Mouse (Mus musculus): Measurements from ENCODE around the gene Ppie. TPM values are rescaled to one million over a fixed set of nuclear protein-coding genes. Genes with fewer than 3 reads are reported as not detected.

The Ppie gene
- total and polyA plus RNA-seq, 2 experiments from 2014 or later, result 28.1 to 41.7 TPM

GRCm38 (mm10) chr4:123093869-123094268 is 45.9 kb downstream of the Ppie start:
- H3K27ac ChIP-seq (ENCODE audit: low read depth, low read length), result no peak overlapping the region
- H3K9ac ChIP-seq (replicated peaks; ENCODE audit: low read length, poor library complexity, severe bottlenecking), result no peak overlapping the region
- 64% methylated on average over 9 of the region's 9 CpGs for WGBS
- ATAC-seq (ENCODE audit: low FRiP score) (no peak), DNase-seq (ENCODE audit: low spot score) (no peak)
- H3K4me1 ChIP-seq (ENCODE audit: insufficient read depth, low read length), result no peaks in the 10 kb centered on the region
- H3K4me3 ChIP-seq (ENCODE audit: low read depth, low read length), result no peak overlapping the region
- no peaks in the 10 kb centered on the region for H3K9me3 ChIP-seq (ENCODE audit: low read length)
- H3K4me2 ChIP-seq (ENCODE audit: low read depth, low read length, poor library complexity, severe bottlenecking), result no peak overlapping the region
- H3K27me3 ChIP-seq (ENCODE audit: insufficient read depth, low read length), result no peaks in the 10 kb centered on the region
- H3K36me3 ChIP-seq (ENCODE audit: insufficient read depth, low read length), result no peaks in the 10 kb centered on the region
- TF ChIP-seq CTCF (IDR thresholded peaks at IDR 0.05), result no peak

- no peak for TF ChIP-seq CTCF (IDR thresholded peaks at IDR 0.05)
- no peak overlapping the region for H3K4me2 ChIP-seq (ENCODE audit: low read depth, low read length, poor library complexity, severe bottlenecking)
- no peaks in the 10 kb centered on the region for H3K9me3 ChIP-seq (ENCODE audit: low read length)
- H3K27me3 ChIP-seq (ENCODE audit: insufficient read depth, low read length), result no peaks in the 10 kb centered on the region
- ATAC-seq (ENCODE audit: low FRiP score) (no peak), DNase-seq (ENCODE audit: low spot score) (no peak)
- no peak overlapping the region for H3K4me3 ChIP-seq (ENCODE audit: low read depth, low read length)
- no peaks in the 10 kb centered on the region for H3K4me1 ChIP-seq (ENCODE audit: insufficient read depth, low read length)
- no peaks in the 10 kb centered on the region for H3K36me3 ChIP-seq (ENCODE audit: insufficient read depth, low read length)
- WGBS, result 67% methylated on average over 17 of the region's 17 CpGs
- H3K9ac ChIP-seq (replicated peaks; ENCODE audit: low read length, poor library complexity, severe bottlenecking), result no peak overlapping the region
- no peak overlapping the region for H3K27ac ChIP-seq (ENCODE audit: low read depth, low read length)
These were observed 46.5 kb downstream of the Ppie start for GRCm38 (mm10) chr4:123093064-123093776.

- TF ChIP-seq CTCF (IDR thresholded peaks at IDR 0.05), result no peak
- DNase-seq (ENCODE audit: low spot score) (no peak), ATAC-seq (ENCODE audit: low FRiP score) (no peak)
- Histone ChIP-seq H3K4me2 (ENCODE audit: low read depth, low read length, poor library complexity, severe bottlenecking) (no peak overlapping the region), H3K27me3 (ENCODE audit: insufficient read depth, low read length) (no peaks in the 10 kb centered on the region), H3K9ac (replicated peaks; ENCODE audit: low read length, poor library complexity, severe bottlenecking) (no peak overlapping the region), H3K9me3 (ENCODE audit: low read length) (no peaks in the 10 kb centered on the region), H3K27ac (ENCODE audit: low read depth, low read length) (no peak overlapping the region), H3K4me1 (ENCODE audit: insufficient read depth, low read length) (no peaks in the 10 kb centered on the region), H3K4me3 (ENCODE audit: low read depth, low read length) (no peak overlapping the region), H3K36me3 (ENCODE audit: insufficient read depth, low read length) (no peaks in the 10 kb centered on the region)
- 71% methylated on average over 5 of the region's 5 CpGs for WGBS
These were observed 47.1 kb downstream of the Ppie start for GRCm38 (mm10) chr4:123092621-123093020.

- Histone ChIP-seq H3K9me3 (ENCODE audit: low read length) (no peaks in the 10 kb centered on the region), H3K9ac (replicated peaks; ENCODE audit: low read length, poor library complexity, severe bottlenecking) (no peak overlapping the region), H3K4me3 (ENCODE audit: low read depth, low read length) (no peak overlapping the region), H3K27ac (ENCODE audit: low read depth, low read length) (no peak overlapping the region), H3K4me2 (ENCODE audit: low read depth, low read length, poor library complexity, severe bottlenecking) (no peak overlapping the region), H3K27me3 (ENCODE audit: insufficient read depth, low read length) (no peaks in the 10 kb centered on the region), H3K4me1 (ENCODE audit: insufficient read depth, low read length) (no peaks in the 10 kb centered on the region), H3K36me3 (ENCODE audit: insufficient read depth, low read length) (no peaks in the 10 kb centered on the region)
- no peak for DNase-seq (ENCODE audit: low spot score)
- no peak for TF ChIP-seq CTCF (IDR thresholded peaks at IDR 0.05)
- WGBS, result 94% methylated on average over 4 of the region's 4 CpGs
- no peak for ATAC-seq (ENCODE audit: low FRiP score)
These were observed 53.4 kb downstream of the Ppie start for GRCm38 (mm10) chr4:123086381-123086780.

- H3K4me1 ChIP-seq (ENCODE audit: insufficient read depth, low read length), result no peaks in the 10 kb centered on the region
- no peak overlapping the region for H3K4me2 ChIP-seq (ENCODE audit: low read depth, low read length, poor library complexity, severe bottlenecking)
- no peak overlapping the region for H3K4me3 ChIP-seq (ENCODE audit: low read depth, low read length)
- no peaks in the 10 kb centered on the region for H3K27me3 ChIP-seq (ENCODE audit: insufficient read depth, low read length)
- TF ChIP-seq CTCF (IDR thresholded peaks at IDR 0.05), result no peak
- ATAC-seq (ENCODE audit: low FRiP score) (no peak), DNase-seq (ENCODE audit: low spot score) (no peak)
- no peaks in the 10 kb centered on the region for H3K9me3 ChIP-seq (ENCODE audit: low read length)
- no peak overlapping the region for H3K27ac ChIP-seq (ENCODE audit: low read depth, low read length)
- no peaks in the 10 kb centered on the region for H3K36me3 ChIP-seq (ENCODE audit: insufficient read depth, low read length)
- 78% methylated on average over 2 of the region's 2 CpGs for WGBS
- no peak overlapping the region for H3K9ac ChIP-seq (replicated peaks; ENCODE audit: low read length, poor library complexity, severe bottlenecking)
These were observed 54.5 kb downstream of the Ppie start for GRCm38 (mm10) chr4:123085290-123085689.

- no peak overlapping the region for H3K27ac ChIP-seq (ENCODE audit: low read depth, low read length)
- no peaks in the 10 kb centered on the region for H3K4me1 ChIP-seq (ENCODE audit: insufficient read depth, low read length)
- H3K4me3 ChIP-seq (ENCODE audit: low read depth, low read length), result no peak overlapping the region
- no peak for TF ChIP-seq CTCF (IDR thresholded peaks at IDR 0.05)
- WGBS, result 70% methylated on average over 13 of the region's 13 CpGs
- H3K9ac ChIP-seq (replicated peaks; ENCODE audit: low read length, poor library complexity, severe bottlenecking), result no peak overlapping the region
- no peaks in the 10 kb centered on the region for H3K27me3 ChIP-seq (ENCODE audit: insufficient read depth, low read length)
- H3K4me2 ChIP-seq (ENCODE audit: low read depth, low read length, poor library complexity, severe bottlenecking), result no peak overlapping the region
- no peaks in the 10 kb centered on the region for H3K9me3 ChIP-seq (ENCODE audit: low read length)
- H3K36me3 ChIP-seq (ENCODE audit: insufficient read depth, low read length), result no peaks in the 10 kb centered on the region
- ATAC-seq (ENCODE audit: low FRiP score) (no peak), DNase-seq (ENCODE audit: low spot score) (no peak)
These were observed 56.3 kb downstream of the Ppie start for GRCm38 (mm10) chr4:123083323-123083902.

Data from midbrain, postnatal 0 days (tissue).